Mouse (Mus musculus) spleen, postnatal 10 days (tissue): ENCODE data around the gene Tmem245.
"Not testable (repeated sequence)": the region's sequence is repeated elsewhere in the genome, so short reads cannot be mapped to it uniquely, and the experiment has no call there.

Source experiments
- DNase-seq, 2 experiments: peaks; one replicate each; pipeline ENCODE4 v3.0.0; 2021 to 2022; ENCODE audit warnings: low spot score in 2 of 2

The Tmem245 gene

GRCm38 (mm10) chr4:56926971-56927370 is 20.3 kb downstream of the Tmem245 start:
- DNase-seq = no peak

- no peak for DNase-seq
Measured at GRCm38 (mm10) chr4:56922229-56922628, 25.0 kb downstream of the Tmem245 start.

GRCm38 (mm10) chr4:56915732-56916325 is 31.4 kb downstream of the Tmem245 start:
- peak; percentile 11 to 35 for DNase-seq

GRCm38 (mm10) chr4:56914761-56915160 is 32.5 kb downstream of the Tmem245 start:
- DNase-seq = no peak

DNA sequence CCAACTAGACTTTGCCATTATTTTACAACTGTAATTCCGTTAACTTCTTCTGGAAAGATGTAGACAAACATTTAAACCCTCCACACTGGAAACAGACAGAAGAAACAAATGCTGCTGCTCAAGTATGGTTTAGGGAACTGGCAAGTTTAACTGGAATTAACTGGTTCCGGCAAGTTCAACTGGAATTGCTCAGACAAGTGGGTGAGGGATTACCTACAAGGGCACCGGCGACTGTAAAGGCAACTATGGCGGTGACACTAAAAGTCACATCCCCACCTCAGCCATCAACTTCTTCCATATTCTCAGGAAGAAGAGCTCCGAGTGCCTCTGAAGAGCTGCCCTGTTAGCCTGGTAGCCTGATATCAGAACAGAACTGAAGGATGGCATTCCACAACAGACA is 32.9 kb downstream of the Tmem245 start:
- no peak for DNase-seq

- DNase-seq = no peak
Measured at GRCm38 (mm10) chr4:56912382-56913001, 34.7 kb downstream of the Tmem245 start.

DNA sequence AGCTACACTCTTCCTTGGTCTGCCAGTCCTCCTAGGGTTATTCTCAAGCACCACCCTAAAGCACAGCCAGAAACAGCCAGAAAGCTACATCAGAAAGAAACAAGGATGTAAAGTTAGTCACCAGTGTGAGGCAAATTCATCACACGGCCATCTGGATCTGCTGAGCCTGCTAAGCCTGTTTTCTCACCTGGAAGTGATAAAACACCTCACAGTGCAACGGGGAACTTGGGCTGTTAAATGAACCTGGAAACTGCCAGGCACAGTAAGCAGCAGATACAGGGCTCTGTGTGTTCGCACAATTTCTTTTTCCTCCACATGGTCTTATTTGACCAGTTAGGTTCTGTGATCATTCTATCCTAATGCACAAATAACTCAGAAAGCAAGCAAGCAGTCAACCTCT is 37.7 kb downstream of the Tmem245 start:
- no peak for DNase-seq

- no peak for DNase-seq
Measured at GRCm38 (mm10) chr4:56907671-56908070, 39.6 kb downstream of the Tmem245 start.

DNA sequence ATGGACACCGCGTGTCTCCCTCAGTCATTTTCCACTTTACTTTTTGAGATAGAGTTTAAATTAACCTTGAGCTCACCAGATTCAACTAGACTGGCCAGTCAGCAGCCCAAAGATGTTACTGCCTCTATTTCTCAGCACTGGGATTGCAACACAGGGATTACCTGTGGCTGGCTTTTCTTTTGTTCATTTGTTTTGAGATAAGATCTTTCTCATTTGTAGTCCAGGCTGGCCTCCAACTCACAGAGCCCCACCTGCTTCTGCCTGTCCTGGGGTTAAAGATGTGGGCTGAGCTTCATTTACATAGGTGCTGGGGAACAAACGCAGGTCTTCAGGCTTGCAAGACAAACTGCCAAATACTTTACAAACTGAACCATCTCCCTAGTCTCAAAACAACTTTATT is 40.3 kb downstream of the Tmem245 start:
- no peak for DNase-seq

DNA sequence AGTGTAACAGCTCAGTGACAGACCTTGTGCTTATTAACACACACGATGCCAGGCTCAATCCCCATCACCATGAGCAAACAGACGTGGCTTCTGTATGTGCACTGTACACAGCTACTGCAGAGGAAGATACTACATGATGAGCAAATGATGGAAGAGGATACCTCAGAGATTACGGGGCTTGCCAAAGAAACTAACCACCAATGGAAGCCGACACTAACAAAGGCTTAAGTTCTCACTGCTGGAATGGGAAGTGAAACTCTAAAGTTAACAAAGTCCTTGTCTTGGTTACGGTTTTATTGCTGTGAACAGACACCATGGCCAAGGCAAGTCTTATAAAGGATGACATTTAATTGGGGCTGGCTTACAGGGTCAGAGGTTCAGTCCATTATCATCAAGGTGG is 41.7 kb downstream of the Tmem245 start:
- DNase-seq = no peak

DNA sequence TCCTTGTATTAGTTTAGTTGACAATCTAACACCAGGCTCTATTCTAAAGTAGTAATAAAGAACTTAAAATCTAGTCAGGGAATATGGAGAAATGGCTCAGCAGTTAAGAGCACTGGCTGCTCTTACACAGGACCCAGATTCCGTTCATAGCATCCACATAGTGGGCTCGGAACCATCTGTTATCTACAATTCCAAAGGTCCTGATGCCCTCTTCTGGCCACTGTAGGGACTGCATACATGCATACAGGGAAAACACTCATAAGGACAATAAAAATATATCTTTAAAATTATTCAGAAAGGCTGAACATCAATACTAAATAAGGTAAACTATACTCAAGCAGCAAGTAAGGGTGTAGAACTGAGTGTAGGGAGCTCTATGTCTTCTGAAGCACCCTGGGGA is 45.6 kb downstream of the Tmem245 start:
- DNase-seq = peak in 1 of 2 experiments; percentile 39

DNA sequence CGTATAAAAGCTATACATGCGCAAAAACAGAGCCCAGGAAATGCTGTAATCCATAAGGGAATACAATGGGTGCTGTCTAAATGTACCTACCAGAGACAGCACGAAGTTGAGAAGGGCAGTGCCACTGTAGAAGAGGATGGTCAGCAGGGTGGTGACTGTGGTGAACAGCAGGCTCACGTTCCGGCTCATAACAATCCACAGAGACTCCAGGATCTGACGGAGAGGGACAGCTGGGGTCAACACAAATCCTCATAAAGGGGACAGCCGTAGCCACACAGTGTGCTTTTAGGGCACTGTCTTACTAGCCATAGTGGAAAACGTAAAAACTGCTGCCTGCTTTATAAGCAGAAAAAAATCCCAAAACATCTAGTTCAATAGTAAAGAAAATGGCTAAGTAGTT is 48.0 kb downstream of the Tmem245 start:
- DNase-seq = no peak

- no peak for DNase-seq
Measured at GRCm38 (mm10) chr4:56897511-56897910, 49.7 kb downstream of the Tmem245 start.

DNA sequence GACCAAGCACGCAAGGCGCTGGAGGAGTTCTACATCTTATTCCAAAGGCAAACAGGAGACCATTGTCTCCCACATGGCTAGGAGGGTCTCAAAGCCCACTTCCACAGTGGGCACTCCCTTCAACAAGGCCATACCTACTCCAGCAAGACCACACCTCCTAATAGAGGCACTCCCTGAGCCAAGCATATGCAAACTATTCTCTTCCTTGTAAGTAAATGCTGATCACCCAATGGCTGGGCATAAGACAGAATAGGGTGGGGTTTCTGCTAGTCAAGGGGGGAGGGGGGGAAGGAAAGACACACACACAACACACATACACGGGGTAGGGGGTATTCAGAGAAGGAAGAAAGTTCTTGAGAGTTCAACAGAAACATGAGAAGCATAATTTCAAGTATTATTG is 53.0 kb downstream of the Tmem245 start:
- DNase-seq = no peak

DNA sequence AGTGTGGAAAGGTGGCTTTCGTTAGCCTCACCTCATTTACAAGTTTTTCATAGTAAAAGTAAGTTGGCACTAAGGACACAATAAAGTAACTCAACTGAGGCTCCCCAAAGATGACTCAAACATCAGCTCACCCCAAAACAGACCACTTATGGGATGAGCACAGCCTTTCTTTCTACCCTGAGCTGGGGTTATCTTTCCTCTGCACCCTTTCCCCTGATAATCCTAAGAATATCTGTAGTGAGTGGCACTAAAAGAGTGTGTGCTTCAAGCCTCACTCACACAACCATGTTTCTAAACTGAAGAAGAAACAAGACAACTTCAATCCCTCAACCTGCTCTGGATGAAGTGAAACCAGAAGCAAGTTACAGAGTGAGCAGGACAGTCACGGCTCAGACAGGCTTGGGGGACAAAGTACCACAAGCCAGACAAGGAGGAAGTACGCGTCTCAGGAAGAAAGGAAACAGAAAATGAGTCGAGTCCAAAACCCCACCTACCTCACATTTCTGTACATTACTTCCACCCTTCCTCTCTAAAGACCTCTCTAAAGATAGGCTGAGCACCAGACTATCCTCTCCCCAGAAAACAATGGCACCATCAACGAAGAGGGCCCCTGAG is 54.6 kb downstream of the Tmem245 start:
- no peak for DNase-seq

DNA sequence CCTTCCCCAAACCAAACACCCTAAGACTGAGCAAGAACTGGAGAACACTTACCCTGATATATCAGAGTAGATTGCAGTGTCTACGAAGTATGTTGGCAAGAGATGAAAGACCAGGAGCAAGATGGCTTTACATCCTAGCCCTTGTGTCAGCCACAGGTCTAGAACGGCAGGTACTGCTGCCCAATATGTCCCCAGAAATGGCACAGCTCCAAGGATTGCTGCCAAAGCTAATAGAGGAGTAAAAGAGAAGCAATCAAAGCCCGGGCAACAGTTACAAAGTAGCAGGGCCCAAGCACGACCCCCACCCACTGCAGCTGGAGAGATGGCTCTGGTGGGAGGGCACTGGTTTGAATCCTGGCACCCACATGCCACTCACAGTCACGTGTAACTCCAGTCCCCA is 58.8 kb downstream of the Tmem245 start:
- no peak for DNase-seq

- no peak for DNase-seq
Measured at GRCm38 (mm10) chr4:56886286-56886979, 60.8 kb downstream of the Tmem245 start.

GRCm38 (mm10) chr4:56880036-56880703 is 67.1 kb downstream of the Tmem245 start:
- no peak for DNase-seq

DNA sequence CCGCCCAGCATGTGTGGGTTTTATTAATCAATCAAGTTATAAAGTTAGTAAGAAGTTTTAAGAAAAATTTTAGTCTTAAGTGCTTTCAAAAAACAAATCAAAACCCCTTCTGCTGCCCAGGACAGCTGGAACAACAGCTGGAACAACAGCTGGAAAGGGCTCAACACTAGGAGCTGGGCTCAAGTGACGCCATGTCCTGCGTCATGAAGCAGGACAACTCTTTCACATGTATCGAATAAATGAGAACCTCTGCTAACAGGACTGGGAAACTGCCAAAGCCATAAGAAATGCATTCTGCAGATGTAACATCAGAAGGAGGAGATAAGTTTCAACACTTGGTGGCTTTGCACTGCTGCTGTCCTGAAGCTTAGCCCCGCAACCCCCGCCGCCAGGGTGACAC is 68.3 kb downstream of the Tmem245 start:
- no peak for DNase-seq

DNA sequence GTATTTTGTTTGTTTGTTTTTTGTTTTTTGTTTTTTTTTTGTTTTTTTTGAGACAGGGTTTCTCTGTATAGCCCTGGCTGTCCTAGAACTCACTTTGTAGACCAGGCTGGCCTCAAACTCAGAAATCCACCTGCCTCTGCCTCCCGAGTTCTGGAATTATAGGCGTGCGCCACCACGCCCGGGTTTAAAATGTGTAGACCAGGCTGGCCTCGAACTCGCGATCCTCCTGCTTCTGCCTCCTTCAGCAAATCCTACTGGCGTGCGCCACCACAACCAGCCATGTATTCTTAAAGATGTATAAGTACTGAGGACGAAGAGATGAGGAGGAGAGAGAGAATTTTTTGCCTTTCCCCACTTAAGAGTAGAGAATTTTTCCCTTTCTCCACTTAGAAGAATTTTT is 76.7 kb downstream of the Tmem245 start:
- not testable (repeated sequence) for DNase-seq

DNA sequence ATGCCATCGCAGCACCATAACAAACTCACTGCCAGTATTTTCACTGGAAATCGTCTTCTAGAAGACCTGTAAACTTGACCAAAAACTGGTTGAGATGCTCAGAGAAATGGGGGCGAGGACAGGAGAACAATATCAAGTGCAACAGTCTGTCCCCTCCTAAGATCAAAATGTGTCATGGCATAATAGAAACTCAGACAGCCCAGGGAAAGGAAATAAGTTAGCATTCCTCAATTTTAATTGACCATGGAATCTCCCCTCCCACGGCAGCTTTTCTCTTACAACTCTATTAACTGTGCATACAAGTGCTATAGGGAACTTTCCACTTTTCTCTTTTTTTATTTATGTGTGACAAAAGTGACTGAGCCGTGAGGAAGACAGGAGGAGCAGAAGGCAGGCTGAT is 79.5 kb downstream of the Tmem245 start:
- no peak for DNase-seq

GRCm38 (mm10) chr4:56865971-56866370 is 81.3 kb downstream of the Tmem245 start:
- DNase-seq = no peak
